Mouse (Mus musculus) mouse embryonic stem cell (cell line): ENCODE results near the gene Grm5.

Source experiments
- in situ Hi-C, 2 experiments: fragments of 300-500 bp; cut with MboI; formaldehyde crosslinking; loops; 1 replicate in 1 of 2; 3 replicates in 1 of 2; pipeline ENCODE4 v1.14.3; 2019 to 2020; ENCODE audit warnings: low sequenced_read_pairs in 2 of 2, low pct_unique_long_range_greater_than_20kb in 1 of 2, mixed read lengths in 1 of 2; ENCODE audit not compliant: unreplicated experiment in 1 of 2

Gene Grm5

GRCm38 (mm10) chr7:87834669-87835068 is 250.7 kb downstream of the Grm5 start:
- in situ Hi-C loops: no loop called here

GRCm38 (mm10) chr7:87838579-87838978 is 254.6 kb downstream of the Grm5 start:
- in situ Hi-C loops: no loop called here

- in situ Hi-C loops: no loop called here
Measured at GRCm38 (mm10) chr7:87843496-87843895, 259.5 kb downstream of the Grm5 start.

GRCm38 (mm10) chr7:87846082-87846481 is 262.1 kb downstream of the Grm5 start:
- in situ Hi-C loops: no loop called here

- in situ Hi-C loops: no loop called here
Measured at GRCm38 (mm10) chr7:87925956-87926355, 342.0 kb downstream of the Grm5 start.

- in situ Hi-C loops: no loop called here
Measured at GRCm38 (mm10) chr7:87937415-87937814, 353.4 kb downstream of the Grm5 start.

- in situ Hi-C loops: no loop called here
Measured at GRCm38 (mm10) chr7:87938265-87938664, 354.3 kb downstream of the Grm5 start.

- in situ Hi-C loops: no loop called here
Measured at GRCm38 (mm10) chr7:87950205-87950604, 366.2 kb downstream of the Grm5 start.

- in situ Hi-C loops: no loop called here
Measured at GRCm38 (mm10) chr7:87973216-87973615, 389.2 kb downstream of the Grm5 start.

- in situ Hi-C loops: no loop called here
Measured at GRCm38 (mm10) chr7:87975041-87975440, 391.1 kb downstream of the Grm5 start.

- in situ Hi-C loops: no loop called here
Measured at GRCm38 (mm10) chr7:87983494-87983893, 399.5 kb downstream of the Grm5 start.

GRCm38 (mm10) chr7:88014451-88014850 is 430.5 kb downstream of the Grm5 start:
- in situ Hi-C loops: no loop called here

- in situ Hi-C loops: no loop called here
Measured at GRCm38 (mm10) chr7:88027411-88028132, 443.6 kb downstream of the Grm5 start.

- in situ Hi-C loops: no loop called here
Measured at GRCm38 (mm10) chr7:88047366-88047765, 463.4 kb downstream of the Grm5 start.

- in situ Hi-C loops: no loop called here
Measured at GRCm38 (mm10) chr7:88054224-88054938, 470.4 kb downstream of the Grm5 start.

- in situ Hi-C loops: no loop called here
Measured at GRCm38 (mm10) chr7:88056438-88056837, 472.5 kb downstream of the Grm5 start.

GRCm38 (mm10) chr7:88091115-88091514 is 507.1 kb downstream of the Grm5 start:
- in situ Hi-C loops: no loop called here

GRCm38 (mm10) chr7:88096536-88097107 is 512.7 kb downstream of the Grm5 start:
- in situ Hi-C loops: no loop called here

- in situ Hi-C loops: no loop called here
Measured at GRCm38 (mm10) chr7:88097715-88098114, 513.7 kb downstream of the Grm5 start.
